Mouse (Mus musculus): ENCODE measurements around the gene Dusp2. TPM values are rescaled to one million over a fixed set of nuclear protein-coding genes. Genes with fewer than 3 reads are reported as not detected.

Gene Dusp2
- polyA plus RNA-seq, 1 experiment from 2014 or later: 4.4 TPM

- H3K27me3 ChIP-seq (replicated peaks; ENCODE audit: control insufficient read depth, insufficient read depth, low read length): no peaks in the 10 kb centered on the region
- no peak overlapping the region for H3K27ac ChIP-seq (ENCODE audit: low read depth, low read length)
- no peak overlapping the region for H3K9ac ChIP-seq (ENCODE audit: low read depth, low read length)
- 46% methylated on average over 3 of the region's 3 CpGs for WGBS
- no peaks in the 10 kb centered on the region for H3K4me1 ChIP-seq (replicated peaks; ENCODE audit: control insufficient read depth, insufficient read depth, low read length)
- no peaks in the 10 kb centered on the region for H3K36me3 ChIP-seq (ENCODE audit: control insufficient read depth, insufficient read depth)
- no peak overlapping the region for H3K4me3 ChIP-seq (ENCODE audit: low read depth, low read length)
- H3K9me3 ChIP-seq (ENCODE audit: control insufficient read depth): no peaks in the 10 kb centered on the region
- no peak for ATAC-seq
- no peak overlapping the region for H3K4me2 ChIP-seq (replicated peaks; ENCODE audit: low read depth)
- no peak for TF ChIP-seq CTCF (IDR thresholded peaks at IDR 0.05; ENCODE audit: low read depth)
These were observed 39.1 kb downstream of the Dusp2 start for GRCm38 (mm10) chr2:127375087-127375486.

GRCm38 (mm10) chr2:127375759-127376341 lies 39.9 kb downstream of the Dusp2 start:
- WGBS: 51% methylated on average over 7 of the region's 7 CpGs

DNA sequence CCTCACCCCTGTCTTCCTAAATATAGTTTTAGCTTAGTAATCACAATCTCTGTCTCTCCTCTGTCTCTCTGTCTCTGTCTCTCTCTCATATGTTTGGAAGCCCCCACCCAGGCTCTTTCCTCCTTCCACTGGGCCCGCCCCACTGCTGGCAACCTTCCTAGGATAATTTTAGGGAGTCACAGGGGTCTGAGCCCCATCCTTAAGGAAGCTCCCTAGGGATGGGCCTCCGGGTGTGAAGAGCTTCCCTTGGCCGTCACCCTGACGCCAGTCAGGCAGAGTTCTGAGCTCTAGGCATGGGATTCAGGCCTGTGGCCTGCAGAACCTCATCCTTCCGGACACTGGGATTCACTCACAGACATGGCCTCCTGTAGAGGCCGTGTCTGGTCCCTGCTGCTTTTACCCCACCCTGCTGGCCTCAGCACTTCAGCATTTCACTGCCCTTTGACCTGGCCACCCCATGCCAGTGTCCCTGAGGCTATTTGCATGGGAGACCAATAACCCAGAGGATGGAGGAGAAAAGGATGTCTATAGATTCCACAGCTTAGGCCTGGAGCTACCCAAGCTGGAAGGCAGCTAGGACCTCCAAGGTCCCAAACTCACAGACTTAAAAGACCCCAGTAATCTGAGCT lies 40.6 kb downstream of the Dusp2 start:
- no peak for ATAC-seq
- H3K4me3 ChIP-seq (ENCODE audit: low read depth, low read length): no peak overlapping the region
- no peak overlapping the region for H3K27ac ChIP-seq (ENCODE audit: low read depth, low read length)
- WGBS: 75% methylated on average over 6 of the region's 6 CpGs
- H3K4me2 ChIP-seq (replicated peaks; ENCODE audit: low read depth): no peak overlapping the region
- H3K9ac ChIP-seq (ENCODE audit: low read depth, low read length): no peak overlapping the region
- H3K9me3 ChIP-seq (ENCODE audit: control insufficient read depth): no peaks in the 10 kb centered on the region
- H3K27me3 ChIP-seq (replicated peaks; ENCODE audit: control insufficient read depth, insufficient read depth, low read length): no peaks in the 10 kb centered on the region
- no peaks in the 10 kb centered on the region for H3K36me3 ChIP-seq (ENCODE audit: control insufficient read depth, insufficient read depth)
- no peak for TF ChIP-seq CTCF (IDR thresholded peaks at IDR 0.05; ENCODE audit: low read depth)
- H3K4me1 ChIP-seq (replicated peaks; ENCODE audit: control insufficient read depth, insufficient read depth, low read length): no peaks in the 10 kb centered on the region

More at GRCm38 (mm10) chr2:127375759-127376341, 39.9 kb downstream of the Dusp2 start:
- peak; percentile 64 for TF ChIP-seq CTCF (IDR thresholded peaks at IDR 0.05; ENCODE audit: low read depth)
- Histone ChIP-seq H3K4me1 (replicated peaks; ENCODE audit: control insufficient read depth, insufficient read depth, low read length) (no peaks in the 10 kb centered on the region), H3K27ac (ENCODE audit: low read depth, low read length) (no peak overlapping the region), H3K4me2 (replicated peaks; ENCODE audit: low read depth) (no peak overlapping the region), H3K9me3 (ENCODE audit: control insufficient read depth) (no peaks in the 10 kb centered on the region), H3K36me3 (ENCODE audit: control insufficient read depth, insufficient read depth) (no peaks in the 10 kb centered on the region), H3K9ac (ENCODE audit: low read depth, low read length) (no peak overlapping the region), H3K4me3 (ENCODE audit: low read depth, low read length) (no peak overlapping the region), H3K27me3 (replicated peaks; ENCODE audit: control insufficient read depth, insufficient read depth, low read length) (no peaks in the 10 kb centered on the region)
- ATAC-seq: no peak

GRCm38 (mm10) chr2:127377942-127378610 lies 42.1 kb downstream of the Dusp2 start:
- Histone ChIP-seq H3K4me2 (replicated peaks; ENCODE audit: low read depth) (no peak overlapping the region), H3K36me3 (ENCODE audit: control insufficient read depth, insufficient read depth) (no peaks in the 10 kb centered on the region), H3K27me3 (replicated peaks; ENCODE audit: control insufficient read depth, insufficient read depth, low read length) (no peaks in the 10 kb centered on the region), H3K27ac (ENCODE audit: low read depth, low read length) (no peak overlapping the region), H3K4me3 (ENCODE audit: low read depth, low read length) (no peak overlapping the region), H3K9ac (ENCODE audit: low read depth, low read length) (no peak overlapping the region), H3K9me3 (ENCODE audit: control insufficient read depth) (no peaks in the 10 kb centered on the region), H3K4me1 (replicated peaks; ENCODE audit: control insufficient read depth, insufficient read depth, low read length) (no peaks in the 10 kb centered on the region)
- 74% methylated on average over 7 of the region's 7 CpGs for WGBS
- TF ChIP-seq CTCF (IDR thresholded peaks at IDR 0.05; ENCODE audit: low read depth): no peak
- ATAC-seq: no peak

DNA sequence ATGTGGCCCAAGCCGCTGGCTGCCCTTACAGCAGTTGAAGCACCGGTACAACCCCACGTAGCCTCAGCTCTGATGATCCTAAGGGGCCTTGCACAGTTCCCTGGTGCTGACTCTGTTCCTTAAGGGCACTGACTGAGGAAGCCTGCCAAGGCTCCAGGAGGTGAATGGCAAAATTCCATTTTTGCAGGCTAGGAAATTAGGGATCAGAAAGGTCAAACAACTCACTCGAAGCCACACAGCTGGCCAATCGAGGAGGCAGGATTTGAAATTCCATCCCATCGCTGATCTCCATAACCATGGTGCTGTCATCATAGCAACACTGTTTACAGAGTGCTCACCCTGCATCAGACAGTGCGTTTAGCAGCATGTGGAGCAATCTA lies 42.6 kb downstream of the Dusp2 start:
- Histone ChIP-seq H3K9me3 (ENCODE audit: control insufficient read depth) (no peaks in the 10 kb centered on the region), H3K27me3 (replicated peaks; ENCODE audit: control insufficient read depth, insufficient read depth, low read length) (no peaks in the 10 kb centered on the region), H3K4me3 (ENCODE audit: low read depth, low read length) (no peak overlapping the region), H3K27ac (ENCODE audit: low read depth, low read length) (no peak overlapping the region), H3K36me3 (ENCODE audit: control insufficient read depth, insufficient read depth) (no peaks in the 10 kb centered on the region), H3K9ac (ENCODE audit: low read depth, low read length) (no peak overlapping the region), H3K4me2 (replicated peaks; ENCODE audit: low read depth) (no peak overlapping the region), H3K4me1 (replicated peaks; ENCODE audit: control insufficient read depth, insufficient read depth, low read length) (no peaks in the 10 kb centered on the region)
- ATAC-seq: no peak
- TF ChIP-seq CTCF (IDR thresholded peaks at IDR 0.05; ENCODE audit: low read depth): no peak
- 49% methylated on average over 7 of the region's 7 CpGs for WGBS

- no peaks in the 10 kb centered on the region for H3K9me3 ChIP-seq (ENCODE audit: control insufficient read depth)
- no peaks in the 10 kb centered on the region for H3K4me1 ChIP-seq (replicated peaks; ENCODE audit: control insufficient read depth, insufficient read depth, low read length)
- H3K36me3 ChIP-seq (ENCODE audit: control insufficient read depth, insufficient read depth): no peaks in the 10 kb centered on the region
- ATAC-seq: no peak
- TF ChIP-seq CTCF (IDR thresholded peaks at IDR 0.05; ENCODE audit: low read depth): no peak
- H3K27me3 ChIP-seq (replicated peaks; ENCODE audit: control insufficient read depth, insufficient read depth, low read length): no peaks in the 10 kb centered on the region
- H3K4me2 ChIP-seq (replicated peaks; ENCODE audit: low read depth): no peak overlapping the region
- no peak overlapping the region for H3K9ac ChIP-seq (ENCODE audit: low read depth, low read length)
- no peak overlapping the region for H3K4me3 ChIP-seq (ENCODE audit: low read depth, low read length)
- no peak overlapping the region for H3K27ac ChIP-seq (ENCODE audit: low read depth, low read length)
- WGBS: 62% methylated on average over 3 of the region's 3 CpGs
These were observed 43.3 kb downstream of the Dusp2 start for GRCm38 (mm10) chr2:127379250-127379649.
